Mouse (Mus musculus) left cerebral cortex, postnatal 25 days (tissue): ENCODE data around the gene 6430531B16Rik. TPM values are rescaled to one million over a fixed set of nuclear protein-coding genes. Genes with fewer than 3 reads are reported as not detected.

ENCODE experiments used
- DNase-seq, 2 experiments: peaks; one replicate each; pipeline ENCODE4 v3.0.0; 2022; ENCODE audit warnings: low spot score in 2 of 2, mixed read lengths in 1 of 2
- intact Hi-C: fragments of 180-260 bp; cut with DNase I; formaldehyde crosslinking; loops from one replicate; pipeline ENCODE4 v1.15.1; 2025
- total RNA-seq, 2 experiments: library from RNA; stranded (reverse); gene quantifications; 2 replicates each; pipeline ENCODE4 v1.2.3; 2021

6430531B16Rik gene
- 1 to 10 TPM in 1 of 2 experiments, under 1 TPM in 1; 0.96 to 1.1 TPM for total RNA-seq

DNA sequence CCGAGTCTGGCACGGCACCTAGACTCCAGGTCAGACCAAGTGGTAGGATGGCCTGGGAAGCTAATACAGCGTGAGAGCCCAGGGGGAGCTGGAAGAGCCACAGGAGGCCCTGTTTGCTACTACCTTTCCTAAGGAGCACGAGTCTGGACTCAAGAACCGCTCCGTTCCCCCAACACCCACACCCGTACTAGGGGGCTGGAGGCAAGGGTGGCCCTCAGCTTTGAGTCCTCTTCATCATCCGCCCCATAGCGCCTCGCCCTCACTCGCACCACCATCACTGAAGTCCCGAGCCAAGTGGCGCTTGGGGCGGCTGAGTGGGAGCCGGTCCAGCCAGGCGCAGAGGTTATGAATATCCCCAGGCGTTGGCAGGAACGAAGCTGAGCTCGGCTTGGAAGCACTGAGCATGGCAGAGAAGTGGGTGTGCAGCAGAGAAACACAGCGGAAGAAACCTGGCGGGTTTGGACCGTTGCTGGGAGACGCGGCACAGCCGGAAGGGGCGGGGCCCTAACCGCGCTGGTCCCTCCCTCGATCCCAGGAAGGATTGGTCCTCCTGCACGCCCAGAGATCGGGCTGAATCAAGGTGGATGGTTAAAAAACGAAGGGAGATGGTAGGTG, at the start of gene 6430531B16Rik:
Gene 6430531B16Rik, minus strand, starts transcription at position 478 of the 615 bp plus-strand sequence.
- intact Hi-C loops, result loop anchor here (10.0 kb wide), 1 partner anchor 156 kb away; the partner anchor contains the start of gene Mtg1
- peak; percentile 91 to 96 for DNase-seq

DNA sequence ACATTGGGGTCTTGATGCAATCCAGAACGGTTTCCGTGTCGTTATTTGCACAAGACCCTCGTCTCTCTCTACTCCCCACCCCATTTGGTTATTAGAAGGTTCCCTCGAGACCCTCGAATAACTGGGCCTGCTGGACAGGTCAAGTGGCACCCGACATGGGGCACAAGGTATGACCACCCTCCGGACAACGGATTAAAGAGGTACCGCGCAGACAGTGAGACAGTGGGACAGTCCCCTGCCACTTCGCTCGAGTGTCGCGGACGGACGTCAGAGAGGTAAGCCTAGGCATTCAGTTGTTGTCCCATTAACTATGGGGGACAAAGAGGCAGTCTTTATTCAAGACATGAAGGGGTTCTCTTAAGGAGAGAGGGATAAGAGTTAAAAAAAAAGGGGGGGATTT, 32.8 kb upstream of the 6430531B16Rik start:
- intact Hi-C loops, result no loop called here
- DNase-seq, result no peak

DNA sequence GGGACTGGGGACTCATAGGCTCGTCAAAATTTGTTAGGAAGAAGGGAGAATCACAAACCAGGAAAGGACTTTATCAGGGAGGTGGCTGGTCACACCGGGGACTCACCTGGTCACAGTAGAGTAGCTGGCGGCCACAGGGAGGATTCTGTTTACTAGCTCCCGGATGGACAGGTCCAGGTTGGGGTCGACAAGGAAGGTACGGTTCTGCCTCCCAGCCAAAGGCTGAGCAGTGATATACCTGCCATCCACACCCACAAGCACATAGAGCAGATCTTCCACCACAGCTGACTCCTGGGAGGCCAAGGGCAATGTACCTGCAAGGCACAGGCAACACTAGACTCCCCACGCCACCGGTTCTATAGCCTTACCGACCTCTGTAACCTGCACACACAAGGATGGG, 29.2 kb upstream of the 6430531B16Rik start:
- DNase-seq, result no peak

GRCm38 (mm10) chr7:140006861-140007611, 28.5 kb upstream of the 6430531B16Rik start:
- no peak for DNase-seq
- intact Hi-C loops, result no loop called here

More for the DNA sequence above, 29.2 kb upstream of the 6430531B16Rik start:
- intact Hi-C loops, result no loop called here

DNA sequence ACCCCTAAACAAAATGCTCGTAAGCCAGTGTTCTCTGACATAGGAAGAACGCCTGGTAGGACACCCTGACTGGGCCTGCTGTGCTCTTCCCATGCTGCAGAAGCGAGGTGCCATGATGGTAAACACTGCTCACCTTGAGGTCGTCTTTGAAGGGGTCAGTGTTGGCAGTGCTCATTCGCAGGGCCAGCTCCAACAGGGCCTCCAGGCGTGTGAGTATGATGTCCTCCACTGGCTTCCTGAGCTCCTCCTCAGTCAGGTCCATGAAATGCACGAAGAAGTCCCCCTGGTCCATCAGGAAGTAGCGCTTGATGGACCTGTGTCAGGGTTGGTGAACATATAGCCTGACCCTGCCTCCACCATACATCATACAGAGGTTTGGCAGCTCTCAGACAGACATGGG, 26.1 kb upstream of the 6430531B16Rik start:
- no peak for DNase-seq
- intact Hi-C loops, result no loop called here

DNA sequence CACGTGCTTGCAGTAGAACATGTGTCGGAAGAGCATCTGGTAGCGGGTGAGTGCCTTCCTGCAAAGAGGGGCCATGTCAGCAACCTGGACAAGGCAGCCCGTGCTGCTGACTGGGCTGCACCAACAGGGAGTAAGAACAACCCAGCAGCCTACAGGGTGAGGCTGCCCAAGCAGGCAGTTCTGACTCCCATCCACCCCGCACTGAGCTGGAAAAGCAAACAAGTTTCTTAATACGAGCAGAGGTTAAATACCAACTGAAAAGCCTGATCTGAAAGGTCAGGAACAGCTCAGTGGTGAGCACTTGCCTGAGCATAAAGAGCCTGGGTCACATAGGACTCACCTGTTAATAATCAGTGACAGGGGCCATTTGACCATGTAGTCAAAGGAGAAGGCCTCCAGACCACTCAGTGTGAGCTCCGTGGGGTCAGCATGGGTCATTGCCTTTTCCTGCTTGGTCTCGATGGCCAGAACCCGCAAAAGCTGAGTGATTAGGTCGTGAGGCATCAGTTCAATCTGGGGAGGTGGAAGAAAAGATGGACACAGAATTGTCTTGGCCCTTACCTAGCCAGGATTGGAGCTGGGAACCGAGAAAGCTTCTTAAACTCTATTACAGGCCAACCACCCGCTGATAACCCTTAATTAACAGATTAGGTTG, 22.7 kb upstream of the 6430531B16Rik start:
- intact Hi-C loops, result no loop called here
- DNase-seq, result no peak

GRCm38 (mm10) chr7:139998691-139999350, 20.3 kb upstream of the 6430531B16Rik start:
- DNase-seq, result peak in 1 of 2 experiments; percentile 83
- intact Hi-C loops, result no loop called here

- intact Hi-C loops, result loop anchor here (2.0 kb wide), 2 partner anchors 26 to 90 kb away; no protein-coding TSS in a partner anchor
- peak; percentile 75 to 83 for DNase-seq
These were observed 16.1 kb upstream of the 6430531B16Rik start for GRCm38 (mm10) chr7:139994676-139995075.

DNA sequence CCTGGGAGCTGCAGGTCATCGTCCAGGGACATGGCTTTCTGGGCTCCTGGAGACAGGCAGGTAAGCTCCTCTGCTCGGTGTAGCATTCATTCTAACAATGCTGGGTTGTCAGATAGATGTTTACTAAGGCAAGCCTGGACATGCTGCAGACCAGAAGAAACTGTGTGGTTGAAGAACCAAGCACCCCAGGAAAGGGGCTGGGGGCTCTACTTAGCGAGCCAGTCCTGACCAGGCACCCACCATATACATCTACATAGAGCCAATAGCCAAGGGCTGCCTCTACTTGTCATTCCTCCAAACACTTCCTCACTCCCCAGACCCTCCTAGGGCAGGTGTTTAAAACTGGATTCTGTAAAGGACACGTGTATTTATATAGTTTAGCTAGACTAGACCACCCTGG, 15.6 kb upstream of the 6430531B16Rik start:
- no peak for DNase-seq
- intact Hi-C loops, result loop anchor here (2.0 kb wide), 2 partner anchors 25 to 89 kb away; no protein-coding TSS in a partner anchor

- DNase-seq, result no peak
- intact Hi-C loops, result no loop called here
These were observed 15.0 kb upstream of the 6430531B16Rik start for GRCm38 (mm10) chr7:139993532-139993931.

GRCm38 (mm10) chr7:139992406-139992805, 13.9 kb upstream of the 6430531B16Rik start, which contains the start of gene Adam8:
Gene Adam8 (minus strand): TSS chr7:139992562.
- no peak for DNase-seq
- intact Hi-C loops, result no loop called here

- intact Hi-C loops, result no loop called here
- no peak for DNase-seq
These were observed 12.4 kb upstream of the 6430531B16Rik start for GRCm38 (mm10) chr7:139990864-139991394.

GRCm38 (mm10) chr7:139988272-139988671, 9.7 kb upstream of the 6430531B16Rik start:
- intact Hi-C loops, result no loop called here
- DNase-seq, result no peak

DNA sequence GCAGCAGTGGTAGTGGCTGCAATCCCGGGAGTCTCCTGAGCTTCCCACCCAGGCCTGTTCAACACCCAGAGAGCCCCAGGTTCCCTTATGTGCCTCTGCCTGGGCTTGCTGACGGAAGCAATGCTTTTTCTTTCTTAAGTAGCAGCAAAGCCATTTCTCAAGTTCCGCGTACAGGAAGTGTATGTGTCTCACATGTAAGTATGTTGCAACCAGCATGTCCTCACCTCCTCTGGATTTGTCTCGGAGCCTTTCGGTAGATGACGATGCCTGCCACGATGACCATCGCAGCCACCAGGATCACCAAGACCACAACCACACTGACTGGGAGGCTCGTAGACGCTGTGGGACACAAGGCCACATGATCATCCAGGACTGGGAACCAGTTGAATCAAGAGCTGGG, 6.0 kb upstream of the 6430531B16Rik start:
- no peak for DNase-seq

GRCm38 (mm10) chr7:139982058-139982457, 3.5 kb upstream of the 6430531B16Rik start:
- intact Hi-C loops, result no loop called here
- DNase-seq, result no peak

More for the DNA sequence above, 6.0 kb upstream of the 6430531B16Rik start:
- intact Hi-C loops, result no loop called here

GRCm38 (mm10) chr7:139980778-139981177, 2.2 kb upstream of the 6430531B16Rik start:
- intact Hi-C loops, result no loop called here
- no peak for DNase-seq

DNA sequence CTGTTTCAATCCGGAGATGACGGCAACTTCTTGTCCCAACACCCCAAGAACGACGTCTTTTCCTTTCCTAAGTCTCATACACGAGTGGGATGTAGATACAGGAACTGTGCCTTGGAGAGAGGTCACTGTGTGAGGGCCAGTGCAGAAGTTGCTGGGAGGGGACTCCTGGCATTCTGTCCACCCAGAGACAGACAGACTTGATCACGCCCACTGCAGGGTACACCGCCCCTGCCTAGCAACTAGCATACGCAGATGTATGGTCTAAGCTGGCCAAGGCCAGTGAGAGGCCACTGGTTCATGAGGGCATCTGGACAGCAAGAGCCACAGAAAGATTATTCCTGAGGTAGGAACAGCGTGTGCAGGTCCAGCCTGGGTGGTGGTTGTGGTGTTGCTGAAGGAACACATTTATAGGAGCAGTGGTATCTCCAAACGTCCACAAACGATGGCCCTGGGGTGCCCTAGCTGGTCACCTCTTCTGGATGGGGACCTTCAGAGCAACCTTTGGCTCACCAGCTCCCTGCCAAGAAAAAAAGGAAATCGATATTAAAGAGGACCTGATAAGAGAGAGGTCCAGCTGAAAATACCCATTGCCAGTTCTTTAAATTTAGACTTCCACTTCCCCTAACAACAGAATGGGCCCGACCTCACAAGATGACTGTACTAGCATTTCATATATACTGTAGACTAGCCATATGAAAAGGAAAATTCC, 610 bp upstream of the 6430531B16Rik start:
- intact Hi-C loops, result loop anchor here (10.0 kb wide), 1 partner anchor 156 kb away; the partner anchor contains the start of gene Mtg1
- DNase-seq, result peak; percentile 18 to 20

DNA sequence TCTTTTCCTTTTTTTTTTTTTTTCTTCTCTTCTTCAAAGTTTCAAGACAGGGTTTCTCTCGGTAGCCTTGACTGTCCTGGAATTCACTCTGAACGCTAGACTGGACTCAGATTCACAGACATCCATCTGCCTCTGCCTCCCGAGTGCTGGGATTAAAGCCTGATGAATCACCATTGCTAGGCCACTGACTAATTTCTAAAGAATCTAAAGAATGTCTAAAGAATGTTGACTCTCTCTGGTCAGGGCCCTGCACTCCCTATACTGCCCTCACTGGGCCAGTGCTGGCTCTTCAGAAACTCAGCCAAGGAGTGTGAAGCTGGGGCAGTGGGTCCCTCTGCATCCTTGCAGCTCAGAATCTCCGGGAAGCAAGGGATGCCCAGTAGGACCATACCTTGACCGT, 3.1 kb downstream of the 6430531B16Rik start:
- intact Hi-C loops, result loop anchor here (10.0 kb wide), 1 partner anchor 159 kb away; the partner anchor contains the start of gene Mtg1
- DNase-seq, result no peak

- intact Hi-C loops, result loop anchor here (10.0 kb wide), 1 partner anchor 160 kb away; the partner anchor contains the start of gene Mtg1
- no peak for DNase-seq
These were observed 4.2 kb downstream of the 6430531B16Rik start for GRCm38 (mm10) chr7:139974307-139974706.
